Mouse (Mus musculus) neural tube, embryonic 11.5 days (tissue): ENCODE data around the gene Lama5. TPM values are rescaled to one million over a fixed set of nuclear protein-coding genes. Genes with fewer than 3 reads are reported as not detected.

Experiments used
- ATAC-seq: fragments of 200-750 bp; cut with Nextera tagmentation; 2 replicates; pipeline ENCODE4 v1.8.0; 2017; ENCODE audit warnings: moderate number of reproducible peaks, mild to moderate bottlenecking, moderate TSS enrichment, moderate library complexity; ENCODE audit not compliant: insufficient read depth, low FRiP score, low TSS enrichment
- DNase-seq: peaks from one replicate; pipeline ENCODE4 v3.0.0-alpha.2; 2015; ENCODE audit warnings: low spot score
- H3K27ac ChIP-seq: fragments of 300-500 bp; sonication (generic); 2 replicates; pipeline ENCODE4 v1.5.1; 2014; ENCODE audit warnings: low read depth, mild to moderate bottlenecking, low read length
- H3K27me3 ChIP-seq: fragments of 300-500 bp; sonication (generic); 2 replicates; pipeline ENCODE4 v1.6.1; 2014; ENCODE audit warnings: mild to moderate bottlenecking, low read length, mixed read lengths; ENCODE audit not compliant: control insufficient read depth, insufficient read depth
- H3K36me3 ChIP-seq: fragments of 300-500 bp; sonication (generic); 2 replicates; pipeline ENCODE4 v1.6.1; 2014; ENCODE audit warnings: mild to moderate bottlenecking, low read length, moderate library complexity, mixed read lengths; ENCODE audit not compliant: control insufficient read depth, insufficient read depth
- H3K4me1 ChIP-seq: fragments of 300-500 bp; sonication (generic); 2 replicates; pipeline ENCODE4 v1.6.1; 2014; ENCODE audit warnings: low read length, mixed read lengths; ENCODE audit not compliant: control insufficient read depth, insufficient read depth
- H3K4me2 ChIP-seq: fragments of 300-500 bp; sonication (generic); 2 replicates; pipeline ENCODE4 v1.6.1; 2014; ENCODE audit warnings: low read depth, mild to moderate bottlenecking, moderate library complexity
- H3K4me3 ChIP-seq: fragments of 300-500 bp; sonication (generic); 2 replicates; pipeline ENCODE4 v1.5.1; 2014; ENCODE audit warnings: low read depth, low read length
- H3K9ac ChIP-seq: fragments of 300-500 bp; sonication (generic); 2 replicates; pipeline ENCODE4 v1.6.1; 2014; ENCODE audit warnings: mild to moderate bottlenecking, low read length
- H3K9me3 ChIP-seq: fragments of 300-500 bp; sonication (generic); 2 replicates; pipeline ENCODE4 v1.6.1; 2016; ENCODE audit warnings: low read length; ENCODE audit not compliant: control insufficient read depth
- WGBS: fragments of 180-500 bp; shearing (Covaris S2); extraction: QIAGEN DNeasy Blood & Tissue Kit; methylation state at CpG from one replicate; pipeline ENCODE4 v1.1.7; 2014; 5-methylcytosine and 5-hydroxymethylcytosine counted together
- polyA plus RNA-seq: library from polyadenylated mRNA; unstranded; fragments of >200 nt; fragmentation: Nextera tagmentation; extraction: Ambion mirVana; gene quantifications from 2 replicates; pipeline ENCODE4 v1.2.1, GENCODE M21; 2014

The Lama5 gene
- polyA plus RNA-seq, 1 experiment from 2014 or later = 4.4 TPM

GRCm38 (mm10) chr2:180201303-180201702 lies 24.4 kb downstream of the Lama5 start:
- ATAC-seq (no peak), DNase-seq (no peak)
- no peaks in the 10 kb centered on the region for H3K36me3 ChIP-seq
- 71% methylated on average over 9 of the region's 9 CpGs for WGBS
- no peak overlapping the region for H3K27ac ChIP-seq
- no peaks in the 10 kb centered on the region for H3K9me3 ChIP-seq
- no peak overlapping the region for H3K4me2 ChIP-seq
- H3K27me3 ChIP-seq = no peaks in the 10 kb centered on the region
- H3K4me1 ChIP-seq = no peaks in the 10 kb centered on the region
- no peak overlapping the region for H3K9ac ChIP-seq
- H3K4me3 ChIP-seq = no peak overlapping the region

DNA sequence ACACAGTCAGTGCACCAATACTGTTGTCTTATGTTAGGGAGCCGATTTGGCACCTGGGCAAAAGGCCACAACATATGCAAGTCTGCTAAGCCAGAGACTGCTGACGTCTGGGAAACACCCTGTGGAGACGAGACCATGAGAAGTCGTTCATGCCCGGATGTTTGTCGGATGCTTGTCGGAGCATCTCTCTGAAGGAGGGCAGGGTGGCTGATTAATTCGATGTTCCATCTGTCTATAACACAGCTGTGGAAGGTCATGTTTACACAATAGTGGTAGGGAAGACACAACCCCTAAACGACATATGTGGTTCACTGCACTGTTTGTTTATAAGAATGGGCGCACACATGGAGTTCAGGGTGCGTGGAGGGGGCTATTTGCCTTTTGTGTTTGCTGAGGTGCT lies 25.0 kb downstream of the Lama5 start:
- no peaks in the 10 kb centered on the region for H3K9me3 ChIP-seq
- no peak overlapping the region for H3K4me2 ChIP-seq
- 54% methylated on average over 11 of the region's 11 CpGs for WGBS
- H3K27ac ChIP-seq = no peak overlapping the region
- no peak for DNase-seq
- ATAC-seq = no peak
- H3K27me3 ChIP-seq = no peaks in the 10 kb centered on the region
- no peaks in the 10 kb centered on the region for H3K4me1 ChIP-seq
- no peaks in the 10 kb centered on the region for H3K36me3 ChIP-seq
- H3K9ac ChIP-seq = no peak overlapping the region
- no peak overlapping the region for H3K4me3 ChIP-seq

DNA sequence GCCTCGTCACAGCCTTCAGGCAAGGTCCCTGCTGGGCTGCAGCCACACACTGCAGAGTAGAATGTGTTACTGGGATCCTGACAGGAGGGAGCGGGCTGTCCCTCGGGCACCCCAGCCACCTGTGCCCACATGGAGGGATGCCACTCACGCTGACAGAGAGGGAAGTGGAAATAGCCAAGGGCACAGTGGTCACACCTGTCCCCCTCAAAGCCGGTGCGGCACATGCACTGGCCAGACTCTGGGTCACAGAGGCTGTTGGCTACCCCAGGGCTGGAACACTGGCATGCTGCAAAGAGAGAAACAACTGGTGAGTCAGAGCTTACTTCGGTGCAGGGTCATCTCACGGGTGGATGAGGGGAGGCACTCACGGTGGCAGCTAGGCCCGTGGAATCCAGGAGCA lies 26.9 kb downstream of the Lama5 start:
- no peak for DNase-seq
- H3K36me3 ChIP-seq = no peaks in the 10 kb centered on the region
- no peaks in the 10 kb centered on the region for H3K4me1 ChIP-seq
- H3K9ac ChIP-seq = no peak overlapping the region
- no peak for ATAC-seq
- H3K4me3 ChIP-seq = no peak overlapping the region
- H3K4me2 ChIP-seq = no peak overlapping the region
- no peak overlapping the region for H3K27ac ChIP-seq
- no peaks in the 10 kb centered on the region for H3K27me3 ChIP-seq
- WGBS = 90% methylated on average over 10 of the region's 10 CpGs
- H3K9me3 ChIP-seq = no peaks in the 10 kb centered on the region

DNA sequence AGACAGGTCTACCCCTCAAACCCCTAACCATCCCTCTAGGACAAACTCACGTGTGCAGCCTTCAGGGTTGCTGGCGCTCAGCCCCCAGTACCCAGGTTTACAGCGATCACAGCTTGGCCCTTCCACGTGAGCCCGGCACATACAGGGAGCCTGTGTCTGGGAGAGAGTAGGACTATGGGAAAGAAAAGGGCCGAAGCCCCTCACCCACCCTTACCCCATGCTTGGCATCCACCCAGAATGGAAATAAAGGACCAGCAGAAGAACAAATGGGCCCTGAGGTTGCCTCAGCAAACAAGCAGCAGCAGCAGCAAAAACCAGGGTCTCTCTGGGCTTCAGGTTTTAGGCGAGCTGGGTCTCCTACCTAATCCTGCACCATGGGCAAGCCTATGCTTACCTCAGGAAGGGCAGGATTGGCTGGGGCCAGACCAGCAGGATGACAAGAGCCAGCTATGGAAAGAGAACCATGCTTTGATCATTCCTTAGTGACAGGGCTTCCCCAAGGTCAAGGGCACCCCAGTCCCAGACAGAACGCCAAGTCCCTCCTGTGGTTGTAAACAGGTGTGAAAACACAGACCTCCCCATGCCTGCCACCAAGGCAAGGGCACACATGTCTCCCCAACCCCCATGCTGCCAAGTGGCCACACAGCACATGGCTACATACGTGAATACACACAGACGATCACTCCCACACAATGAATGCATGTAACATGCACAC lies 28.2 kb downstream of the Lama5 start:
- no peak for ATAC-seq

DNA sequence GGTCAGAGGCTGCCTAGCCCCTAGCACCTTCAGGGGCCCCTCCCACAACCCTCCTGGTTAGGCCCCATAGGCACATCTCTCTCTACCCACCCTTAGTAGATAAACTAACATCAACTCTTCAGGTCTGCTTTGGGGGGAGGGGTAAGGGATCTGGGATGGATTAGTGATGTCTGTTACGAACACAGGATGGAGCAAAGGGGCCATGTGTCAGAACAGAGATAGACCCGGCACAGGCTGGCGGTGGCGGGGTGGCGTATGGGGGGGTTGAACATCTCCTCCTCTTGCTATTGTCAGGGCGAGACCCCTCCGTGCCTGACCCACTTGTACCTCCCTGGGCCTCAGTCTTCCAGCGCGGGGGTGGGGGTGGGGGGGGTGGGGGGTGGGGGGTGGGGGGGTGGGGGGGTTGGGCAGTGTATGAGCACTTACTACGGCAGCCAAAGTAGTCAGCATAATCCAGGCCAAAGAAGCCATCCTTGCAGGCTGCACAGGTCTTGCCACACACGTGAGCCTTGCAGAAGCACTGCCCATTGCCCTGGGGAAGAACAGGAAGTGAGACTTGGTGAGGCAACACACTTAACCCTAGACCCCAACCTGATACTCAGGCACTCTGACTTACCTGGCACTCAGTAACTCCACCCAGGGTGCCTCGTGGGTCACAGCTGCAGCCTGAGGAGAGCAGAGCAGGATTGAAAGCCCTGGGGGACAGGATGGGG lies 28.9 kb downstream of the Lama5 start:
- Histone ChIP-seq H3K4me2 (no peak overlapping the region), H3K4me3 (no peak overlapping the region), H3K27ac (no peak overlapping the region), H3K4me1 (no peaks in the 10 kb centered on the region), H3K27me3 (no peaks in the 10 kb centered on the region), H3K9ac (no peak overlapping the region), H3K36me3 (no peaks in the 10 kb centered on the region), H3K9me3 (no peaks in the 10 kb centered on the region)
- no peak for ATAC-seq
- no peak for DNase-seq
- WGBS = 90% methylated on average over 12 of the region's 12 CpGs

More for the DNA sequence above, 28.2 kb downstream of the Lama5 start:
- H3K4me2 ChIP-seq = no peak overlapping the region
- H3K4me3 ChIP-seq = no peak overlapping the region
- H3K9ac ChIP-seq = no peak overlapping the region
- H3K36me3 ChIP-seq = no peaks in the 10 kb centered on the region
- no peaks in the 10 kb centered on the region for H3K27me3 ChIP-seq
- no peaks in the 10 kb centered on the region for H3K9me3 ChIP-seq
- H3K27ac ChIP-seq = no peak overlapping the region
- H3K4me1 ChIP-seq = no peaks in the 10 kb centered on the region
- no peak for DNase-seq
- 89% methylated on average over 10 of the region's 10 CpGs for WGBS

DNA sequence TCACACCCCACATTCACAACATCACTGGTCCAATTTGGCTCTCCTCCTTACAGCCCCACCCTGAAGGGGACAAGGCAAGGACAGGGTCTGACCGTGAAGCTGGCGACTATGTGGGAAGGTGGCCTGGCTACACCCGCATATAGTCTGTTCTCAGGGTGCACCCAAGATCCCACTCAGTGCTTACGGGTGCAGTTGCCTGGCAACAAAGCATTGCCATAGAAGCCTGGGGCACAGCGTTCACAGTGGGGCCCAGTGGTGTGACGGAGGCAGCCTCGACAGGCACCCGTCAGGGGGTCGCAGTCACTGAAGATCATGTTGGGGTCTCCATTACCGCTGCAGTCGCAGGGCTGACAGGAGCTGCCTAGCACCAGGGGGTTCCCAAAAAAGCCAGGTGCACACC lies 38.3 kb downstream of the Lama5 start:
- DNase-seq (no peak), ATAC-seq (no peak)
- Histone ChIP-seq H3K4me3 (no peak overlapping the region), H3K36me3 (no peaks in the 10 kb centered on the region; the same call in 1 of the 2 replicates), H3K4me2 (no peak overlapping the region), H3K27me3 (no peaks in the 10 kb centered on the region), H3K4me1 (no peaks in the 10 kb centered on the region), H3K27ac (no peak overlapping the region), H3K9me3 (no peaks in the 10 kb centered on the region), H3K9ac (no peak overlapping the region)
- 89% methylated on average over 11 of the region's 11 CpGs for WGBS

GRCm38 (mm10) chr2:180185686-180186085 lies 40.0 kb downstream of the Lama5 start:
- Histone ChIP-seq H3K4me3 (no peak overlapping the region), H3K36me3 (peaks cover 3% of the 10 kb centered on the region), H3K9ac (no peak overlapping the region), H3K27ac (no peak overlapping the region), H3K4me1 (no peaks in the 10 kb centered on the region), H3K4me2 (no peak overlapping the region), H3K27me3 (no peaks in the 10 kb centered on the region), H3K9me3 (no peaks in the 10 kb centered on the region)
- no peak for ATAC-seq
- DNase-seq = no peak
- 89% methylated on average over 14 of the region's 14 CpGs for WGBS

DNA sequence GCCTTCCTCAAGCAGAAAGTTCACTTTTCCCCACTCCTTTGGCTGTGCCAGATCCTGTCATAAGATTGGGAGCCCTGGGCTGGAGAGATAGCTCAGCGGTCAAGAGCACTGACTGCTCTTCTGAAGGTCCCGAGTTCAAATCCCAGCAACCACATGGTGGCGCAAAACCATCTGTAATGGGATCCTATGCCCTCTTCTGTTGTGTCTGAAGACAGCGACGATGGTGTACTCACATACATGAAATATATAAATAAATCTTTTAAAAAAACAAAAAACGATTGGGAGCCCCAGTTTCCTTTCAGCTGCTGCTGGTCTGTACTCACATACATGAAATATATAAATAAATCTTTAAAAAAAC lies 40.9 kb downstream of the Lama5 start:
- ATAC-seq (no peak), DNase-seq (no peak)
- Histone ChIP-seq H3K4me1 (no peaks in the 10 kb centered on the region), H3K9me3 (no peaks in the 10 kb centered on the region), H3K27ac (no peak overlapping the region), H3K9ac (no peak overlapping the region), H3K4me3 (no peak overlapping the region), H3K27me3 (no peaks in the 10 kb centered on the region), H3K4me2 (no peak overlapping the region), H3K36me3 (peaks cover 3% of the 10 kb centered on the region)
- WGBS = 89% methylated on average over 6 of the region's 6 CpGs
